Mouse (Mus musculus) skeletal muscle tissue, adult 2 months (tissue): ENCODE measurements around the gene Slc38a2.

Source experiments
- DNase-seq: peaks from one replicate; pipeline ENCODE4 v3.0.0-alpha.2; 2012; ENCODE audit warnings: low read depth, low spot score

Slc38a2 gene

GRCm38 (mm10) chr15:96718466-96718865 is 18.9 kb upstream of the Slc38a2 start:
- no peak for DNase-seq

GRCm38 (mm10) chr15:96717181-96717580 is 17.7 kb upstream of the Slc38a2 start:
- DNase-seq = no peak

GRCm38 (mm10) chr15:96716371-96716770 is 16.8 kb upstream of the Slc38a2 start:
- no peak for DNase-seq

- DNase-seq = no peak
Measured at GRCm38 (mm10) chr15:96715692-96716080, 16.2 kb upstream of the Slc38a2 start.

GRCm38 (mm10) chr15:96715079-96715691 is 15.7 kb upstream of the Slc38a2 start:
- no peak for DNase-seq

GRCm38 (mm10) chr15:96714676-96715016 is 15.1 kb upstream of the Slc38a2 start:
- DNase-seq = no peak

- no peak for DNase-seq
Measured at GRCm38 (mm10) chr15:96713758-96714675, 14.5 kb upstream of the Slc38a2 start.

GRCm38 (mm10) chr15:96712338-96712737 is 12.8 kb upstream of the Slc38a2 start:
- no peak for DNase-seq

- no peak for DNase-seq
Measured at GRCm38 (mm10) chr15:96711664-96712063, 12.1 kb upstream of the Slc38a2 start.

GRCm38 (mm10) chr15:96710352-96711114 is 11.0 kb upstream of the Slc38a2 start:
- DNase-seq = no peak

- DNase-seq = peak; percentile 99
Measured at GRCm38 (mm10) chr15:96709491-96710351, 10.2 kb upstream of the Slc38a2 start.

GRCm38 (mm10) chr15:96708976-96709490 is 9.5 kb upstream of the Slc38a2 start:
- no peak for DNase-seq

GRCm38 (mm10) chr15:96708428-96708827 is 8.9 kb upstream of the Slc38a2 start:
- no peak for DNase-seq

- no peak for DNase-seq
Measured at GRCm38 (mm10) chr15:96707936-96708335, 8.4 kb upstream of the Slc38a2 start.

GRCm38 (mm10) chr15:96702466-96703031 is 3.0 kb upstream of the Slc38a2 start:
- DNase-seq = no peak

- no peak for DNase-seq
Measured at GRCm38 (mm10) chr15:96700766-96701165, 1.2 kb upstream of the Slc38a2 start.

GRCm38 (mm10) chr15:96698658-96699448 is 677 bp downstream of the Slc38a2 start:
- peak; percentile 83 for DNase-seq

GRCm38 (mm10) chr15:96697901-96698657 is 1.5 kb downstream of the Slc38a2 start:
- DNase-seq = no peak
